Mouse (Mus musculus) liver, embryonic 14.5 days (tissue): ENCODE results near the gene Tada3.

Experiments
- CTCF ChIP-seq: IDR thresholded peaks from 2 replicates; pipeline ENCODE4 v1.5.1; 2016; ENCODE audit warnings: antibody characterized with exemption, low read depth, control low read depth
- EP300 ChIP-seq: IDR thresholded peaks from 2 replicates; pipeline ENCODE4 v1.6.1; 2016; ENCODE audit warnings: antibody characterized with exemption, low read depth

GRCm38 (mm10) chr6:113342297-113342696 is 35.4 kb downstream of the Tada3 start:
- TF ChIP-seq CTCF = no peak
- TF ChIP-seq EP300 = no peak
